Mouse (Mus musculus): ENCODE results near the gene Tbca. TPM values are rescaled to one million over a fixed set of nuclear protein-coding genes. Genes with fewer than 3 reads are reported as not detected.

The Tbca gene
- polyA plus RNA-seq, 1 experiment: 16.1 TPM

GRCm38 (mm10) chr13:94808596-94808995 is 19.9 kb downstream of the Tbca start:
- TF ChIP-seq CTCF (IDR thresholded peaks at IDR 0.05; ENCODE audit: insufficient read depth, low read length) (no peak), POLR2A (IDR thresholded peaks at IDR 0.05; ENCODE audit: borderline replicate concordance, extremely low read depth, low read depth, low read length) (no peak)
- Histone ChIP-seq H3K4me3 (replicated peaks; ENCODE audit: extremely low read depth, low read depth, low read length) (no peak overlapping the region), H3K4me1 (ENCODE audit: control insufficient read depth, insufficient read depth, low read length) (peaks cover 5% of the 10 kb centered on the region)
- DNase-seq: no peak

- TF ChIP-seq POLR2A (IDR thresholded peaks at IDR 0.05; ENCODE audit: borderline replicate concordance, extremely low read depth, low read depth, low read length) (no peak), CTCF (IDR thresholded peaks at IDR 0.05; ENCODE audit: insufficient read depth, low read length) (no peak)
- Histone ChIP-seq H3K4me1 (ENCODE audit: control insufficient read depth, insufficient read depth, low read length) (peaks cover 5% of the 10 kb centered on the region), H3K4me3 (replicated peaks; ENCODE audit: extremely low read depth, low read depth, low read length) (no peak overlapping the region)
- DNase-seq: no peak
- WGBS: 54% methylated on average over 1 of the region's 1 CpGs
Measured at GRCm38 (mm10) chr13:94809724-94810123, 21.0 kb downstream of the Tbca start.

- Histone ChIP-seq H3K4me1 (ENCODE audit: control insufficient read depth, insufficient read depth, low read length) (peaks cover 5% of the 10 kb centered on the region), H3K4me3 (replicated peaks; ENCODE audit: extremely low read depth, low read depth, low read length) (no peak overlapping the region)
- TF ChIP-seq POLR2A (IDR thresholded peaks at IDR 0.05; ENCODE audit: borderline replicate concordance, extremely low read depth, low read depth, low read length): no peak
- WGBS: 89% methylated on average over 1 of the region's 1 CpGs
- DNase-seq: no peak
Measured at GRCm38 (mm10) chr13:94811451-94811850, 22.7 kb downstream of the Tbca start.

- peaks cover 2% of the 10 kb centered on the region for H3K4me1 ChIP-seq (ENCODE audit: control insufficient read depth, insufficient read depth, low read length)
- no peak for TF ChIP-seq CTCF (IDR thresholded peaks at IDR 0.05; ENCODE audit: insufficient read depth, low read length)
- no peak overlapping the region for H3K4me3 ChIP-seq (replicated peaks; ENCODE audit: extremely low read depth, low read depth, low read length)
- WGBS: 59% methylated on average over 3 of the region's 3 CpGs
- DNase-seq: no peak
Measured at GRCm38 (mm10) chr13:94813770-94814169, 25.1 kb downstream of the Tbca start.

- no peak for TF ChIP-seq CTCF (IDR thresholded peaks at IDR 0.05; ENCODE audit: insufficient read depth, low read length)
- no peak for TF ChIP-seq POLR2A (IDR thresholded peaks at IDR 0.05; ENCODE audit: borderline replicate concordance, extremely low read depth, low read depth, low read length)
- WGBS: 89% methylated on average over 3 of the region's 3 CpGs
- Histone ChIP-seq H3K4me1 (ENCODE audit: control insufficient read depth, insufficient read depth, low read length) (peaks cover 2% of the 10 kb centered on the region), H3K4me3 (replicated peaks; ENCODE audit: extremely low read depth, low read depth, low read length) (no peak overlapping the region)
- DNase-seq: no peak
Measured at GRCm38 (mm10) chr13:94820516-94820915, 31.8 kb downstream of the Tbca start.

- 54% methylated on average over 2 of the region's 2 CpGs for WGBS
- TF ChIP-seq CTCF (IDR thresholded peaks at IDR 0.05; ENCODE audit: insufficient read depth, low read length): no peak
- TF ChIP-seq POLR2A (IDR thresholded peaks at IDR 0.05; ENCODE audit: borderline replicate concordance, extremely low read depth, low read depth, low read length): no peak
- no peak overlapping the region for H3K4me3 ChIP-seq (replicated peaks; ENCODE audit: extremely low read depth, low read depth, low read length)
- no peak for DNase-seq
- no peaks in the 10 kb centered on the region; the same call in none of the 2 replicates for H3K4me1 ChIP-seq (ENCODE audit: control insufficient read depth, insufficient read depth, low read length)
Measured at GRCm38 (mm10) chr13:94820956-94821355, 32.2 kb downstream of the Tbca start.

- no peak for DNase-seq
- H3K4me3 ChIP-seq (replicated peaks; ENCODE audit: extremely low read depth, low read depth, low read length): no peak overlapping the region
- WGBS: 92% methylated on average over 5 of the region's 5 CpGs
- TF ChIP-seq POLR2A (IDR thresholded peaks at IDR 0.05; ENCODE audit: borderline replicate concordance, extremely low read depth, low read depth, low read length): no peak
- no peak for TF ChIP-seq CTCF (IDR thresholded peaks at IDR 0.05; ENCODE audit: insufficient read depth, low read length)
- H3K4me1 ChIP-seq (ENCODE audit: control insufficient read depth, insufficient read depth, low read length): peaks cover 5% of the 10 kb centered on the region
Measured at GRCm38 (mm10) chr13:94826389-94826788, 37.7 kb downstream of the Tbca start.

- no peak for DNase-seq
- Histone ChIP-seq H3K4me3 (replicated peaks; ENCODE audit: extremely low read depth, low read depth, low read length) (no peak overlapping the region), H3K4me1 (ENCODE audit: control insufficient read depth, insufficient read depth, low read length) (peaks cover 5% of the 10 kb centered on the region)
- TF ChIP-seq CTCF (IDR thresholded peaks at IDR 0.05; ENCODE audit: insufficient read depth, low read length) (no peak), POLR2A (IDR thresholded peaks at IDR 0.05; ENCODE audit: borderline replicate concordance, extremely low read depth, low read depth, low read length) (no peak)
- WGBS: 76% methylated on average over 2 of the region's 2 CpGs
Measured at GRCm38 (mm10) chr13:94826986-94827385, 38.3 kb downstream of the Tbca start.

GRCm38 (mm10) chr13:94827847-94828246 is 39.1 kb downstream of the Tbca start:
- no peak overlapping the region for H3K4me3 ChIP-seq (replicated peaks; ENCODE audit: extremely low read depth, low read depth, low read length)
- 39% methylated on average over 2 of the region's 2 CpGs for WGBS
- peaks cover 5% of the 10 kb centered on the region for H3K4me1 ChIP-seq (ENCODE audit: control insufficient read depth, insufficient read depth, low read length)
- no peak for DNase-seq
- TF ChIP-seq POLR2A (IDR thresholded peaks at IDR 0.05; ENCODE audit: borderline replicate concordance, extremely low read depth, low read depth, low read length) (no peak), CTCF (IDR thresholded peaks at IDR 0.05; ENCODE audit: insufficient read depth, low read length) (no peak)

- no peak overlapping the region for H3K4me3 ChIP-seq (replicated peaks; ENCODE audit: extremely low read depth, low read depth, low read length)
Measured at GRCm38 (mm10) chr13:94838047-94838720, 49.5 kb downstream of the Tbca start.

More at GRCm38 (mm10) chr13:94838047-94838720, 49.5 kb downstream of the Tbca start:
- DNase-seq: no peak
- H3K4me1 ChIP-seq (ENCODE audit: control insufficient read depth, insufficient read depth, low read length): no peaks in the 10 kb centered on the region
- WGBS: 59% methylated on average over 5 of the region's 5 CpGs
- TF ChIP-seq CTCF (IDR thresholded peaks at IDR 0.05; ENCODE audit: insufficient read depth, low read length) (no peak), POLR2A (IDR thresholded peaks at IDR 0.05; ENCODE audit: borderline replicate concordance, extremely low read depth, low read depth, low read length) (no peak)

Data from lung, adult 2 months (tissue).